Mouse (Mus musculus) embryonic fibroblast, embryonic 13.5 days (primary cell): ENCODE data around the gene Mphosph10.

Source experiments
- CTCF ChIP-seq: IDR thresholded peaks from 2 replicates; pipeline ENCODE4 v1.5.1; 2011; ENCODE audit warnings: mild to moderate bottlenecking, control low read depth, low read length, moderate library complexity, borderline replicate concordance; ENCODE audit not compliant: insufficient read depth
- POLR2A ChIP-seq: IDR thresholded peaks from 2 replicates; pipeline ENCODE4 v1.6.1; 2011; ENCODE audit warnings: low read depth, mild to moderate bottlenecking, control low read depth, low read length, moderate library complexity

- TF ChIP-seq CTCF: no peak
- TF ChIP-seq POLR2A: no peak
Observed at GRCm38 (mm10) chr7:64358666-64359065, 33.4 kb downstream of the Mphosph10 start.
